Mouse (Mus musculus) Muller cell, postnatal 12 days (primary cell): Measurements from ENCODE around the gene Map1a.

Experiments
- DNase-seq: peaks from one replicate; pipeline ENCODE4 v3.0.0-alpha.2; 2015; ENCODE audit errors: inconsistent ontology term

Gene Map1a

GRCm38 (mm10) chr2:121288901-121289729 is at the start of gene Map1a:
Gene Map1a (plus strand): TSS chr2:121289600.
- DNase-seq = peak; percentile 94

- no peak for DNase-seq
Observed at GRCm38 (mm10) chr2:121244099-121244498, 45.3 kb upstream of the Map1a start.

GRCm38 (mm10) chr2:121249758-121250157 is 39.6 kb upstream of the Map1a start:
- no peak for DNase-seq

- no peak for DNase-seq
Observed at GRCm38 (mm10) chr2:121268446-121268845, 21.0 kb upstream of the Map1a start.

GRCm38 (mm10) chr2:121270521-121271235 is 18.7 kb upstream of the Map1a start:
- DNase-seq = no peak

- peak; percentile 97 for DNase-seq
Observed at GRCm38 (mm10) chr2:121271236-121271927, 18.0 kb upstream of the Map1a start, which contains the start of gene Trp53bp1. Gene Trp53bp1 (minus strand): TSS chr2:121271407.

- no peak for DNase-seq
Observed at GRCm38 (mm10) chr2:121271928-121272516, 17.4 kb upstream of the Map1a start.

- no peak for DNase-seq
Observed at GRCm38 (mm10) chr2:121287850-121288249, 1.6 kb upstream of the Map1a start.

- peak; percentile 20 for DNase-seq
Observed at GRCm38 (mm10) chr2:121289730-121290540, 535 bp downstream of the Map1a start.

- DNase-seq = no peak
Observed at GRCm38 (mm10) chr2:121292316-121293013, 3.1 kb downstream of the Map1a start.

- no peak for DNase-seq
Observed at GRCm38 (mm10) chr2:121294182-121294581, 4.8 kb downstream of the Map1a start.

GRCm38 (mm10) chr2:121294753-121295607 is 5.6 kb downstream of the Map1a start:
- DNase-seq = peak; percentile 76

GRCm38 (mm10) chr2:121295608-121296571 is 6.5 kb downstream of the Map1a start:
- DNase-seq = peak; percentile 50

- DNase-seq = no peak
Observed at GRCm38 (mm10) chr2:121296754-121297231, 7.4 kb downstream of the Map1a start.

- no peak for DNase-seq
Observed at GRCm38 (mm10) chr2:121297701-121298100, 8.3 kb downstream of the Map1a start.

- DNase-seq = no peak
Observed at GRCm38 (mm10) chr2:121298131-121298530, 8.7 kb downstream of the Map1a start.

GRCm38 (mm10) chr2:121299471-121299870 is 10.1 kb downstream of the Map1a start:
- DNase-seq = no peak

GRCm38 (mm10) chr2:121300036-121300435 is 10.6 kb downstream of the Map1a start:
- no peak for DNase-seq
